Mouse (Mus musculus) olfactory bulb, adult 2 months (tissue): Measurements from ENCODE around the gene Lag3.

Experiments used
- CTCF ChIP-seq: fragments of 200-500 bp; IDR thresholded peaks from 2 replicates; pipeline ENCODE4 v1.5.1; 2012; ENCODE audit warnings: low read depth, mild to moderate bottlenecking, low read length, moderate library complexity; ENCODE audit not compliant: insufficient read depth
- POLR2A ChIP-seq: fragments of 200-500 bp; IDR thresholded peaks from 2 replicates; pipeline ENCODE4 v1.6.1; 2012; ENCODE audit warnings: mild to moderate bottlenecking, low read depth, low read length, moderate library complexity; ENCODE audit not compliant: insufficient read depth

GRCm38 (mm10) chr6:124918331-124918690 is 6.8 kb upstream of the Lag3 start:
- TF ChIP-seq CTCF (no peak), POLR2A (no peak)
